Mouse (Mus musculus): ENCODE results near the gene Tmco1. TPM values are rescaled to one million over a fixed set of nuclear protein-coding genes. Genes with fewer than 3 reads are reported as not detected.

The Tmco1 gene
- polyA plus RNA-seq, 1 experiment from 2014 or later = 91.8 TPM

DNA sequence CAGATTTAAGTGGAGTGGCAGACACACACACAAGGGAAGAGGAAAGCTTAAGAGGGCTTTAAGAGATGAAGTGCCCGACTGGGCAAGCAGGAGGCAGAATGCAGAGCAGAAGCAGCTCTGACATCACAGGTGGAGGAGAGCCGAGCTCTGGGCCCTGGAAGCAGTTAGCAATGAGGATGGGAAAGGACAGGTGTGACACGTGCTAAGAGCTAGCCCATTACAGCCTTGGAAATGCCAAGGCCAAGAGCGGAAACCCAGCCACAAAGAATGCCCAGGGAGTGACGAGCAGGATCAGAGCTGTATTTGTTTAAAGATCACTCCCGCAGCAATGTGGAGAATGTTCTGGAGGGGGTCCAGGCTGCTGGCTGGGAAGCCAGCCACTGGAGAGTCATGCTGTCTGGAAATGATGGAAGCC lies 38.3 kb upstream of the Tmco1 start:
- H3K9ac ChIP-seq (replicated peaks; ENCODE audit: low read length) = peak overlapping the region; percentile 0; the same call in 1 of the 2 replicates
- peaks cover 8% of the 10 kb centered on the region for H3K4me1 ChIP-seq (ENCODE audit: control insufficient read depth, insufficient read depth, low read length)
- DNase-seq (ENCODE audit: low spot score) (no peak), ATAC-seq (replicated peaks; ENCODE audit: insufficient number of reproducible peaks, low FRiP score, low TSS enrichment, low read depth) (no peak)
- no peaks in the 10 kb centered on the region for H3K9me3 ChIP-seq (replicated peaks; ENCODE audit: control insufficient read depth, low read length)
- H3K4me2 ChIP-seq (ENCODE audit: low read depth, low read length) = no peak overlapping the region
- H3K27ac ChIP-seq (replicated peaks; ENCODE audit: low read depth, low read length) = no peak overlapping the region
- WGBS = 29% methylated on average over 6 of the region's 6 CpGs
- no peaks in the 10 kb centered on the region for H3K36me3 ChIP-seq (replicated peaks; ENCODE audit: control insufficient read depth, insufficient read depth, low read depth, low read length)
- no peaks in the 10 kb centered on the region for H3K27me3 ChIP-seq (ENCODE audit: control insufficient read depth, insufficient read depth, low read length)
- no peak overlapping the region for H3K4me3 ChIP-seq (ENCODE audit: low read depth, low read length)

DNA sequence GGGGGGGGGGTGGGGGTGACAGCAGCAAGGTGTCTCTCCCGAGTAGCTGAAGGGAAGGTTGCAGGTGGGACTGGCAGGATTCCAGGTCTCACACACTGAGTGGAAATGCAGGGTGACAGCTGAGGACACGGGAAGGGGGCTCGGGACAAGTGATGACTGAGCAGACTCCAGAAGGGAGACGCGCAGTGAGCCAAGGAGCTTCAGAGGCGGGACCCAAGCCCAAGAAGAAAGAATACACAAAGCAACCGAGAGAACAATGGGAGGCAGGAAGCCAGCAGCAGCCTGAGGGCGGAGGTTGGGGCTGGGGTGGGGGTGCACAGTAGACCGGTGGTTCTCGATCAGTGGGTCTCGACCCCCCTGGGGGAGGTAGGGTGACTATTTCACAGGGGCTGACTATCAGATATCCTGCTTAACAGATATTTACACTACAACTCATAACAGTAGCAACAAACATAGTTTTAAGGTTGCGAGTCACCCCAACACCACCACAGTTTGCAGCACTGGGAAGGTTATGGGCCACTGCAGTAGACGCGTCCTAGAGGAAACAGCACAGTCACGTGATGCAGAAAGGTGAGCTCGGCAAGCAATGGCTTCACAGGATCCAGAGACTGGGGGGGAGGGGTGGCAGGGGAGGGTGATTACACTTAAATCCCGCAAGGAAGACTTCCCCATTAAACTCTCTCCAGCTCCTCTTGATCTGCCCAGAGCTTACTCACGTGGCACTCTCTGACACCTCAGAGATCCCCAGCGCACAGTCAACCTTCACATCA lies 37.7 kb upstream of the Tmco1 start:
- peaks cover 8% of the 10 kb centered on the region for H3K4me1 ChIP-seq (ENCODE audit: control insufficient read depth, insufficient read depth, low read length)
- DNase-seq (ENCODE audit: low spot score) (peak; percentile 49), ATAC-seq (replicated peaks; ENCODE audit: insufficient number of reproducible peaks, low FRiP score, low TSS enrichment, low read depth) (no peak)
- 9% methylated on average over 19 of the region's 19 CpGs for WGBS
- H3K4me3 ChIP-seq (ENCODE audit: low read depth, low read length) = no peak overlapping the region
- H3K9ac ChIP-seq (replicated peaks; ENCODE audit: low read length) = peak overlapping the region; percentile 0; the same call in 1 of the 2 replicates
- no peaks in the 10 kb centered on the region for H3K27me3 ChIP-seq (ENCODE audit: control insufficient read depth, insufficient read depth, low read length)
- H3K9me3 ChIP-seq (replicated peaks; ENCODE audit: control insufficient read depth, low read length) = no peaks in the 10 kb centered on the region
- no peak overlapping the region for H3K27ac ChIP-seq (replicated peaks; ENCODE audit: low read depth, low read length)
- H3K4me2 ChIP-seq (ENCODE audit: low read depth, low read length) = peak overlapping the region; percentile 33; the same call in 1 of the 2 replicates
- H3K36me3 ChIP-seq (replicated peaks; ENCODE audit: control insufficient read depth, insufficient read depth, low read depth, low read length) = no peaks in the 10 kb centered on the region

- Histone ChIP-seq H3K4me1 (ENCODE audit: control insufficient read depth, insufficient read depth, low read length) (peaks cover 8% of the 10 kb centered on the region), H3K27me3 (ENCODE audit: control insufficient read depth, insufficient read depth, low read length) (no peaks in the 10 kb centered on the region), H3K9me3 (replicated peaks; ENCODE audit: control insufficient read depth, low read length) (no peaks in the 10 kb centered on the region), H3K9ac (replicated peaks; ENCODE audit: low read length) (no peak overlapping the region), H3K36me3 (replicated peaks; ENCODE audit: control insufficient read depth, insufficient read depth, low read depth, low read length) (no peaks in the 10 kb centered on the region), H3K4me3 (ENCODE audit: low read depth, low read length) (no peak overlapping the region), H3K27ac (replicated peaks; ENCODE audit: low read depth, low read length) (no peak overlapping the region), H3K4me2 (ENCODE audit: low read depth, low read length) (no peak overlapping the region)
- ATAC-seq (replicated peaks; ENCODE audit: insufficient number of reproducible peaks, low FRiP score, low TSS enrichment, low read depth) = no peak
- 31% methylated on average over 4 of the region's 4 CpGs for WGBS
- no peak for DNase-seq (ENCODE audit: low spot score)
These were observed 36.9 kb upstream of the Tmco1 start for GRCm38 (mm10) chr1:167271304-167271703.

- DNase-seq (ENCODE audit: low spot score) (peak; percentile 23), ATAC-seq (replicated peaks; ENCODE audit: insufficient number of reproducible peaks, low FRiP score, low TSS enrichment, low read depth) (no peak)
- H3K9ac ChIP-seq (replicated peaks; ENCODE audit: low read length) = no peak overlapping the region
- H3K36me3 ChIP-seq (replicated peaks; ENCODE audit: control insufficient read depth, insufficient read depth, low read depth, low read length) = no peaks in the 10 kb centered on the region
- no peaks in the 10 kb centered on the region for H3K9me3 ChIP-seq (replicated peaks; ENCODE audit: control insufficient read depth, low read length)
- no peaks in the 10 kb centered on the region for H3K27me3 ChIP-seq (ENCODE audit: control insufficient read depth, insufficient read depth, low read length)
- H3K27ac ChIP-seq (replicated peaks; ENCODE audit: low read depth, low read length) = no peak overlapping the region
- H3K4me1 ChIP-seq (ENCODE audit: control insufficient read depth, insufficient read depth, low read length) = peaks cover 8% of the 10 kb centered on the region
- H3K4me3 ChIP-seq (ENCODE audit: low read depth, low read length) = no peak overlapping the region
- WGBS = 34% methylated on average over 8 of the region's 8 CpGs
- no peak overlapping the region for H3K4me2 ChIP-seq (ENCODE audit: low read depth, low read length)
These were observed 36.3 kb upstream of the Tmco1 start for GRCm38 (mm10) chr1:167271841-167272240.

- peaks cover 8% of the 10 kb centered on the region for H3K4me1 ChIP-seq (ENCODE audit: control insufficient read depth, insufficient read depth, low read length)
- DNase-seq (ENCODE audit: low spot score) (no peak), ATAC-seq (replicated peaks; ENCODE audit: insufficient number of reproducible peaks, low FRiP score, low TSS enrichment, low read depth) (no peak)
- H3K4me2 ChIP-seq (ENCODE audit: low read depth, low read length) = no peak overlapping the region
- H3K27me3 ChIP-seq (ENCODE audit: control insufficient read depth, insufficient read depth, low read length) = no peaks in the 10 kb centered on the region
- H3K4me3 ChIP-seq (ENCODE audit: low read depth, low read length) = no peak overlapping the region
- no peak overlapping the region for H3K27ac ChIP-seq (replicated peaks; ENCODE audit: low read depth, low read length)
- H3K36me3 ChIP-seq (replicated peaks; ENCODE audit: control insufficient read depth, insufficient read depth, low read depth, low read length) = no peaks in the 10 kb centered on the region
- H3K9ac ChIP-seq (replicated peaks; ENCODE audit: low read length) = no peak overlapping the region
- H3K9me3 ChIP-seq (replicated peaks; ENCODE audit: control insufficient read depth, low read length) = no peaks in the 10 kb centered on the region
- 71% methylated on average over 14 of the region's 14 CpGs for WGBS
These were observed 34.6 kb upstream of the Tmco1 start for GRCm38 (mm10) chr1:167273380-167274163.

DNA sequence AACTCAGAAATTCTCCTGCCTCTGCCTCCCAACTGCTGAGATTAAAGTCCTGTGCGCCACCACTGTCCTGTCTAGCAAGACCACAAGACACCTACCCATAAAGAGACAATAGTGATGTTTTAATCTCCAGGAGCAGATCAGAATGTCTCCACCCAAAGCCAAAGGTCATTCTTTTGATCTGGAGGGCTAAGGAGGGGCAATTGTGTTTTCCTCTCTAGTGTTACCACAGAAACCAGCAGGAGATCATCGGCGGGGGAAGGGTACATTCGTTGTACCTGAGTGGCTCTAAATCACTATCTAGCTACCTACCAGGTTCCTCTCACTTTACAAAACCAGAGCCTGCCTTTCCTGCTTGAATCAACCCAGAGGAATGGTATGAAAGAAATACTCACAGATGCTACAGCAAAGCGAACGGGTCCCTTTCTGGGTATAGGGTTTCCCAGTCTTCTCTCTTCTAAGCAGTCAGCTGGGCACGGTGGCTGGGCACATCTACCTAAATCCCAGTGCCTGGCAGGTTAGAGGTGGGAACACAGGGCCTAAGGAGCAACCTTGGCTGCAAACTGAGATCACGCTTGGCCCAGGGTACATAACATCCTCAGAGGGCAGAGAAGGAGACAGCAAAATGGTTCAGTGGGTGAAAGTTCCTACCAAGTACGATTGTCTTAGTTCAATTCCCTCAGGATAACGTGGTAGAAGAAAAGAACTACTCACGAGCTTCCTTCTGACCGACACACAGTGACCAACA lies 33.4 kb upstream of the Tmco1 start:
- Histone ChIP-seq H3K27me3 (ENCODE audit: control insufficient read depth, insufficient read depth, low read length) (no peaks in the 10 kb centered on the region), H3K4me3 (ENCODE audit: low read depth, low read length) (no peak overlapping the region), H3K36me3 (replicated peaks; ENCODE audit: control insufficient read depth, insufficient read depth, low read depth, low read length) (no peaks in the 10 kb centered on the region), H3K4me2 (ENCODE audit: low read depth, low read length) (no peak overlapping the region), H3K4me1 (ENCODE audit: control insufficient read depth, insufficient read depth, low read length) (peaks cover 5% of the 10 kb centered on the region), H3K9me3 (replicated peaks; ENCODE audit: control insufficient read depth, low read length) (no peaks in the 10 kb centered on the region), H3K9ac (replicated peaks; ENCODE audit: low read length) (no peak overlapping the region), H3K27ac (replicated peaks; ENCODE audit: low read depth, low read length) (no peak overlapping the region)
- 84% methylated on average over 12 of the region's 12 CpGs for WGBS
- no peak for DNase-seq (ENCODE audit: low spot score)
- no peak for ATAC-seq (replicated peaks; ENCODE audit: insufficient number of reproducible peaks, low FRiP score, low TSS enrichment, low read depth)

DNA sequence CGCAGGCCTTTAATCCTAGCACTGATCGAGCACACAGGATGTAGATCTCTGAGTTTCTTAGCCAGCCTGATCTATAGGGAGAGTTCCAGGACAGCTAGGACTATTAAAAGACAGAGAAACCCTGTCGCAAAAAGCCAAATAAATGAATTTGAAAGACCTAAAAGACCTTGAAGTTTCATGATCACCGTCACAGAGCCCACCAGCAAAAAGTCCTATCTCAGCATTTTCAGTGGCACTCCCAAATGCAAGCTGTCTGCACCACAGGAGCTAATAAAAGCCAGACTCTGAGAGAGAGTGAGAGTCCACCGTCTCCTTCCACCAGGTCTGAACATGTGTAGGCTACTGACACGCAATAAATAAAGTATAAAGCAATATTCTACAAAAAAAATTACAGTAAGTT lies 29.8 kb upstream of the Tmco1 start:
- DNase-seq (ENCODE audit: low spot score) (no peak), ATAC-seq (replicated peaks; ENCODE audit: insufficient number of reproducible peaks, low FRiP score, low TSS enrichment, low read depth) (no peak)
- H3K9me3 ChIP-seq (replicated peaks; ENCODE audit: control insufficient read depth, low read length) = no peaks in the 10 kb centered on the region
- 78% methylated on average over 6 of the region's 6 CpGs for WGBS
- no peaks in the 10 kb centered on the region for H3K4me1 ChIP-seq (ENCODE audit: control insufficient read depth, insufficient read depth, low read length)
- H3K27ac ChIP-seq (replicated peaks; ENCODE audit: low read depth, low read length) = no peak overlapping the region
- no peaks in the 10 kb centered on the region for H3K36me3 ChIP-seq (replicated peaks; ENCODE audit: control insufficient read depth, insufficient read depth, low read depth, low read length)
- no peak overlapping the region for H3K4me3 ChIP-seq (ENCODE audit: low read depth, low read length)
- no peak overlapping the region for H3K4me2 ChIP-seq (ENCODE audit: low read depth, low read length)
- H3K9ac ChIP-seq (replicated peaks; ENCODE audit: low read length) = no peak overlapping the region
- no peaks in the 10 kb centered on the region for H3K27me3 ChIP-seq (ENCODE audit: control insufficient read depth, insufficient read depth, low read length)
